Mouse (Mus musculus): ENCODE measurements around the gene Clcn1. TPM values are rescaled to one million over a fixed set of nuclear protein-coding genes. Genes with fewer than 3 reads are reported as not detected.

Clcn1 gene
- total RNA-seq, 2 experiments from 2014 or later: 153 TPM

DNA sequence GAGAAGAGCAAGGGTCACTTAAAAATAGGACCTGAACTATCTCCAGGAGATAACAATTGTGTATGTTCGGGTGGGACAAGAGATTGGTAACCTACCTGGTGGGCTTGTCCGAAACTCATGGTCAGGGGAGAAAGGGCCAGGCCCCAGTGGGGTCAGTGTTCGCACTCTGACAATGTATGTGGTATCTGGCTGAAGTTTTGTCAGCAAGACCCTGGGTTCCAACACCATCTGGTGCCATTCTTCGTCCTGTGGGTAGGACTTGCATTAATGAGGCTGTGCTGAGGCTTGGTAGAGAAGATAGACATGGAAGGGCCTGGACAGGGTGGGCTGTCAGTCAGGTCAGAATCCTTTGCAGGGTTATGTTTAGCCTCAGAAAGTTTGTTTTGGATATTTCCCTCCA is 77.6 kb downstream of the Clcn1 start:
- DNase-seq (ENCODE audit: low spot score): no peak

DNA sequence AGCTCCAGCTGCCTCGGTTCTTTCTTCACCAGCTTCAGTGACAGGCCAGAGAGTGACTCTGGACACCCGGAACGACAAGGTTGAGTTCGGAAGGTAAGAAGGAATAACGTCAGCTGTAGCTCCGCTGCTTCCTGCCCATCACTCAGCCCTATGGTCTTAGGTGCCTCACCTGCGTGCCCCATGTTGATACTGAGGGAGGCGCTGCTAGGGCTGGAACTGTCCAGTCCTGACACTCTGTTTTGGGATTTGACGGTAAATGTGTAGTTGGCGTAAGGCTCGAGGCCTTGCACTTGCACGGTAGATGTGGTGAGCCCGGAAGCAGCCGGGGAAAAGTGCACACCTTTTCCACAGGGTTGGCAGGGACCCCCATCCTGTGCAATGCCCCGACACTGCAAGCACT is 78.1 kb downstream of the Clcn1 start:
- DNase-seq (ENCODE audit: low spot score): no peak

DNA sequence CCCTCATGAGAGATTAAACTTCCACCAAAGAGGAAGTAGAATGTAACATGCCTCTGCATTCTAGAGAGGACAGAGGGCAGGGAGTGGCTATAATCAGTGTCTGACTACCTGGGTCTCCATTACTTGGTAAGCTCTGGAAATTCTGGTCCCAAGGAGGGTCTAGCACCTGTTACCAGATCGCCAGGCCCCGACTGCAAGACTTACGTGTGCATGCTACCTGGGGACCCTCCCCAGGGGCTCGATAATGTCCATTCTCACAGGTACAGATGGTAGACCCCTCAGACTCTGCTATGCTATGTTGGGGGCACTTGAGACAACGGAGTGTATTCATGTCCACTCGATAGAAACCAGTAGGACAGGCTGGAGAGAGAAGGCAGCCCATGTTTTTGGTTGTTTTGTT is 78.7 kb downstream of the Clcn1 start:
- DNase-seq (ENCODE audit: low spot score): no peak

Other genes with a start within 250 kb of the Clcn1 start
- gene Sva, start 248.3 kb upstream of the Clcn1 start, total RNA-seq (2021): not detected
- gene Tas2r139, start 145.7 kb upstream of the Clcn1 start, total RNA-seq (2021): not detected
- gene Tas2r144, start 71.4 kb upstream of the Clcn1 start, total RNA-seq (2021): not detected
- 10 to 100 TPM; 45.4 to 57.2 TPM for gene Gstk1, start 40.8 kb upstream of the Clcn1 start, total RNA-seq (2021)
- under 1 TPM; 0.19 to 0.27 TPM for gene Tmem139, start 24.7 kb upstream of the Clcn1 start, total RNA-seq (2021)
- gene Casp2, start 21.7 kb upstream of the Clcn1 start, total RNA-seq (2021): 1 to 10 TPM; 3.7 to 4.1 TPM
- gene Fam131b, start 38.0 kb downstream of the Clcn1 start, total RNA-seq (2021): under 1 TPM; 0.21 to 0.30 TPM
- gene Zyx, start 62.9 kb downstream of the Clcn1 start, total RNA-seq (2021): 10 to 100 TPM; 20.2 to 25.5 TPM
- under 1 TPM; 0.07 to 0.23 TPM for gene Epha1, start 86.6 kb downstream of the Clcn1 start, total RNA-seq (2021)
- not detected for gene Tas2r143, start 113.6 kb downstream of the Clcn1 start, total RNA-seq (2021)
- not detected for gene Tas2r135, start 118.7 kb downstream of the Clcn1 start, total RNA-seq (2021)
- not detected for gene Tas2r126, start 147.8 kb downstream of the Clcn1 start, total RNA-seq (2021)
- not detected for gene Olfr458, start 178.5 kb downstream of the Clcn1 start, total RNA-seq (2021)
- gene Olfr457, start 189.7 kb downstream of the Clcn1 start, total RNA-seq (2021): not detected
- not detected for gene Olfr456, start 200.5 kb downstream of the Clcn1 start, total RNA-seq (2021)